Mouse (Mus musculus) frontal cortex, adult (tissue): ENCODE results near the gene Pramel1.
"Not testable (repeated sequence)": the region's sequence is repeated elsewhere in the genome, so short reads cannot be mapped to it uniquely, and the experiment has no call there.

ENCODE experiments used
- ATAC-seq: cut with Nextera tagmentation; 2 replicates; pipeline ENCODE4 v1.9.2; 2017; ENCODE audit warnings: mild to moderate bottlenecking, moderate library complexity, mixed read lengths; ENCODE audit not compliant: low TSS enrichment

Pramel1 gene

GRCm38 (mm10) chr4:143394181-143394580, at the start of gene Pramel1:
Gene Pramel1 (plus strand): TSS chr4:143394428.
- ATAC-seq = no peak

GRCm38 (mm10) chr4:143345491-143345890, 48.7 kb upstream of the Pramel1 start:
- ATAC-seq = not testable (repeated sequence)

GRCm38 (mm10) chr4:143348678-143349077, 45.5 kb upstream of the Pramel1 start:
- ATAC-seq = no peak

- ATAC-seq = no peak
Measured at GRCm38 (mm10) chr4:143349484-143349906, 44.7 kb upstream of the Pramel1 start, which contains the start of gene Lrrc38. Gene Lrrc38 (plus strand): TSS chr4:143349757.

GRCm38 (mm10) chr4:143350047-143351015, 43.9 kb upstream of the Pramel1 start:
- no peak for ATAC-seq

GRCm38 (mm10) chr4:143352301-143352700, 41.9 kb upstream of the Pramel1 start:
- ATAC-seq = no peak

GRCm38 (mm10) chr4:143361520-143361919, 32.7 kb upstream of the Pramel1 start:
- ATAC-seq = no peak

- ATAC-seq = no peak
Measured at GRCm38 (mm10) chr4:143366415-143367041, 27.7 kb upstream of the Pramel1 start.

- ATAC-seq = no peak
Measured at GRCm38 (mm10) chr4:143379480-143379879, 14.7 kb upstream of the Pramel1 start.

GRCm38 (mm10) chr4:143379931-143380715, 14.1 kb upstream of the Pramel1 start:
- no peak for ATAC-seq

- no peak for ATAC-seq
Measured at GRCm38 (mm10) chr4:143380716-143381004, 13.6 kb upstream of the Pramel1 start.

GRCm38 (mm10) chr4:143382163-143382562, 12.1 kb upstream of the Pramel1 start:
- ATAC-seq = no peak

GRCm38 (mm10) chr4:143383646-143384045, 10.6 kb upstream of the Pramel1 start:
- ATAC-seq = no peak

- ATAC-seq = peak; percentile 79
Measured at GRCm38 (mm10) chr4:143388955-143389702, 5.1 kb upstream of the Pramel1 start.

- no peak for ATAC-seq
Measured at GRCm38 (mm10) chr4:143411566-143412218, 17.5 kb downstream of the Pramel1 start.

- ATAC-seq = peak; percentile 99
Measured at GRCm38 (mm10) chr4:143412219-143413092, 18.2 kb downstream of the Pramel1 start, which contains the start of gene Pramef8. Gene Pramef8 (plus strand): TSS chr4:143412426.

- ATAC-seq = no peak
Measured at GRCm38 (mm10) chr4:143413621-143414020, 19.4 kb downstream of the Pramel1 start.

GRCm38 (mm10) chr4:143414121-143414520, 19.9 kb downstream of the Pramel1 start:
- ATAC-seq = no peak

GRCm38 (mm10) chr4:143426770-143427169, 32.5 kb downstream of the Pramel1 start:
- not testable (repeated sequence) for ATAC-seq
